Mouse (Mus musculus) lung, postnatal 4 days (tissue): ENCODE results near the gene Rsrc2.

Experiments
- DNase-seq, 2 experiments: peaks; one replicate each; pipeline ENCODE4 v3.0.0; 2021

Rsrc2 gene

GRCm38 (mm10) chr5:123694468-123694867 lies 54.7 kb downstream of the Rsrc2 start:
- peak; percentile 61 to 85 for DNase-seq

GRCm38 (mm10) chr5:123684221-123685144 lies 64.7 kb downstream of the Rsrc2 start, which contains the start of gene Clip1:
TSS of gene Clip1 (minus strand) at chr5:123684618.
- peak; percentile 79 to 85 for DNase-seq

DNA sequence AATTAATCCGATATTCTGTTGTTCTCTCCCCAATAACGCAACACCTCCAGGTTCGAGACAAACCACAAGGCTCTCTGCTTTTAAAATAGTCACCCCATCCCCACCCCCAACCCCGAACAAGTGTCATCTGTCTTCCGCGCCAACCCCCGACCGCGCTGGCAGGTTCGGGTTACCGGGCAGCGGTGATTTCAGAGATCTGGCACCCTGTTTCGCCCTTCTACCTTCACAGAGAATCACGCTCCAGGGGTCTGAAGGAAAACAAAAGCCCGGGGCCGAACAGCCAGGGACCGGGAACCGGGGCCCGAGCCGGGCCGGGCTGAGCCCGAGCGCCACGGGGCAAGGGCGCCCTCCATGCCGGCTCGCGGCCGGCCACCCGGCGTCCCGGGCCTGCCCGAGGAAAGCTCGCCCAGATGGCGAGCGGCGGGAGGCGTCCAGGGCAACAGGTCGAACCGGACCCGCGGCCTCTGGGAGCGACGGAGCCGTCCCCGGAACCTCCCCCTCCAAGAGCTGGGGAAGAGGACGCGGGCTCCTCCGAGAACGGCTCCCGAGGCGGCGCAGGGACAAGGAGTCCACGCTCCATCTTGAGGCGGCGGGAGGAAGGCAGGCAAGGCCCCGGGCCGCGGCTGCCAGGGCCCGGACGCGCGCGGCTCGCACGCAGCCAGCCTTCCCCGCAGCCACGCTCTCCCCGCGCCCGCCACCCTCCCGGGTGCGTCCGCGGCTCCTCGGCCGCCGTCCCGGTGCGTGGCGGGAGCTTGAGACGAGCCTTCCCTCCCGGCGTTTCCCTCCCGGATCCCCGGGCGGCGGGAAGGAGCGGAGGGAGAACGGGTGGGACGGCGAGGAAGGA lies 65.6 kb downstream of the Rsrc2 start:
- peak; percentile 71 for DNase-seq

DNA sequence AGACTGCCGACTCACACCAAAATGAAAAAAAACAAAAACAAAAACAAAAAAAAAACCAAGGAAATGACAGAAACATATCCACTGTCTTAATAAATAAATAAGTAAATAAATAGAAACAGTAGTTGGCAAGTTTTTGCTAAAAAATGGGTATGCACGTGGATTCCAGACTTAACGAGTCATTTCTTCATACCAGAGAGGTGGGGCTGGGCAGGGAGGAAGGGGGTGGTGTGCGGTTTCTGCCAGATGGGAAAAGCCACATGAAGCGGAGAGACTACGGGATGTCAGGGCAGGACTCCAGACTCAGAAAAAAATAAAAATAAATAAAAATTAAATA lies 66.2 kb downstream of the Rsrc2 start:
- peak; percentile 37 to 46 for DNase-seq

DNA sequence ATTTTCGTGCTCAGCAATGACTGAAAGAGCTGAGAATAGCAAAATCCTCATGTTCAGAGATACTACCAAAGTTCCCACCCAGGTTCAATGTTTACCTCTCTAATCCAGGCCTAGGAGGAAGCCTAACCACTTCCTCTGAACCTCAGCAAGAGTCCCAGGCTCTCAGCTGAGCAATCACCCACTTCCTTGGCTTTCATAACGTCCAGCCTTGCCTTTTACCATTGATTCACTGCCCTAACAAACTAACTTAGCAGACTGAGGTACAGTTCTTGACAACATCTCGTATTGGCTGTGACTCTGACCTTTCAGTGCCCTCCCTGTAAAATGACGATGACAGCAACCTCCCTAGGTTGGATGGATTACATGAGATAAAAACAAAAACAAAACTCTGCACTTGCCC lies 66.8 kb downstream of the Rsrc2 start:
- no peak for DNase-seq

DNA sequence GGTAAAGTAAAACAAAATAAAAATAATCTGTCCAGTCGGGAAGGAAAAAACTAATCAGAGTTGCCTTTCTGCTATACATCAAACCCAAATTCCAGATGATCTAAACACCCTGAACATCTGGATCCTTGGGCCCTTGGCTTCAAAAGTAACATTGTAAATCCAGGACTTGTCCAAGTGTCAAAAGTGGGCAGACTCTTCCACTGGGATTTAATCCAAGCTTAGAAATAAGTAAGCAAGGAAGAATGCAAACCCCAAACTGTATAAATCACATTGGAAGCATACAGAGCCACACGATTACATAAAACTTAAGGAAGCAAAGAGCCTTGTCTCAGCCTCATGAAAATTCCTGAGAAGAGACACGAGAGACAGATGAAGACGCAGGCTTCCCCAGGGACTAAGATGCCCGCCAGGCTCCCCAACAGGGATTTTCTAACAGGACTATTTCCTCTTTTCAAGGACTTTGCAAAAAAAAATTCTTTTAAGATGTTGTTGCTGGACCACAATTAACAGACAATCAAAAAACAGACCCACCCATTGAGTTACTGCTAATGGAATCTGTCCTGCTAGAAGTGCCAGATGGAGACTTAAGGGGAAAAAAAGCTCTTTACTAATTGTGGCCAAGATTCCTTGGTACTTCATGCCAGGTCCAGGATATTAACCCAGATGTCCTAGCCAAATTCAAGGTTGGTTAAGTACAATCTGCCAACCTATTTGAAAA lies 69.5 kb downstream of the Rsrc2 start:
- no peak for DNase-seq

DNA sequence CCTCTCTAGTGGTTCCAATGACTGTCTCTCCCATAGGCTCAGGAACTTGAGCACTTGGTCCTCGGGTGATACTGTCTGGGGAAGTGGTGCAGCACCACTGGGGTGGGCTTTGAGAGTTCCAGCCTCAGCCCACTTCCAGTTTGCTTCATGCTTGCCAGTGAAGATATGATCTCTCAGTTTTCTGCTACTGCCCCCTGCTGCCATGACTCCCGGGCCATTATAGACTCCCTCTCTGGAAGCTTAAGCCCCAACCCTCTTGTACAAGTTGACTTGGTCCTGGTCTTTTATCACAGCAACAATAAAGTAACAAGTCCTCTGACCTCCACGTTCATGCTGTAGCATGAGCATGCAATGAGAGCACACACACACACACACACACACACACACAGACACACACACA lies 70.1 kb downstream of the Rsrc2 start:
- no peak for DNase-seq
